Mouse (Mus musculus): ENCODE measurements around the gene Rab40c. TPM values are rescaled to one million over a fixed set of nuclear protein-coding genes. Genes with fewer than 3 reads are reported as not detected.

Rab40c gene
- polyA plus RNA-seq (2014; fragmentation: Nextera tagmentation; extraction: Ambion mirVana) = 29.4 and 46.9 TPM in 2 replicates

- Histone ChIP-seq H3K27me3 (ENCODE audit: control insufficient read depth, insufficient read depth, low read length) (no peaks in the 10 kb centered on the region), H3K4me2 (ENCODE audit: low read length) (peak within 1 kb of the TSS; percentile 94), H3K9ac (replicated peaks; ENCODE audit: low read length) (peak within 1 kb of the TSS; percentile 80), H3K27ac (replicated peaks; ENCODE audit: low read depth, low read length) (peak within 1 kb of the TSS; percentile 87), H3K4me1 (ENCODE audit: control insufficient read depth, insufficient read depth, low read length) (peaks cover 12% of the 10 kb centered on the region), H3K9me3 (ENCODE audit: control insufficient read depth, low read length) (no peaks in the 10 kb centered on the region), H3K4me3 (replicated peaks; ENCODE audit: low read depth, low read length) (peak within 1 kb of the TSS; percentile 96), H3K36me3 (ENCODE audit: control insufficient read depth, insufficient read depth, low read length) (0 out of 2 replicates have a peak, but pooled peaks cover 4% of the 10 kb centered on the region)
- peak; percentile 51 for DNase-seq
- peak; percentile 6; the same call in 1 of the 2 replicates for ATAC-seq (ENCODE audit: low FRiP score, low TSS enrichment)
- WGBS = under 1% methylated on average over 68 of the region's 78 CpGs
These were observed at the start of gene Rab40c for GRCm38 (mm10) chr17:25919144-25919785. Gene Rab40c (minus strand): TSS chr17:25919727.

- Histone ChIP-seq H3K36me3 (ENCODE audit: control insufficient read depth, insufficient read depth, low read length) (peaks cover 29% of the 10 kb centered on the region), H3K4me3 (replicated peaks; ENCODE audit: low read depth, low read length) (no peak overlapping the region), H3K27me3 (ENCODE audit: control insufficient read depth, insufficient read depth, low read length) (no peaks in the 10 kb centered on the region), H3K4me1 (ENCODE audit: control insufficient read depth, insufficient read depth, low read length) (no peaks in the 10 kb centered on the region), H3K27ac (replicated peaks; ENCODE audit: low read depth, low read length) (no peak overlapping the region), H3K9me3 (ENCODE audit: control insufficient read depth, low read length) (no peaks in the 10 kb centered on the region), H3K4me2 (ENCODE audit: low read length) (no peak overlapping the region), H3K9ac (replicated peaks; ENCODE audit: low read length) (no peak overlapping the region)
- ATAC-seq (ENCODE audit: low FRiP score, low TSS enrichment) (no peak), DNase-seq (no peak)
- 96% methylated on average over 1 of the region's 1 CpGs for WGBS
These were observed 48.6 kb upstream of the Rab40c start for GRCm38 (mm10) chr17:25968176-25968575.

- Histone ChIP-seq H3K4me1 (ENCODE audit: control insufficient read depth, insufficient read depth, low read length) (no peaks in the 10 kb centered on the region), H3K36me3 (ENCODE audit: control insufficient read depth, insufficient read depth, low read length) (peaks cover 32% of the 10 kb centered on the region), H3K27me3 (ENCODE audit: control insufficient read depth, insufficient read depth, low read length) (no peaks in the 10 kb centered on the region), H3K27ac (replicated peaks; ENCODE audit: low read depth, low read length) (no peak overlapping the region), H3K9me3 (ENCODE audit: control insufficient read depth, low read length) (no peaks in the 10 kb centered on the region), H3K4me3 (replicated peaks; ENCODE audit: low read depth, low read length) (no peak overlapping the region), H3K4me2 (ENCODE audit: low read length) (no peak overlapping the region), H3K9ac (replicated peaks; ENCODE audit: low read length) (no peak overlapping the region)
- DNase-seq = no peak
- ATAC-seq (ENCODE audit: low FRiP score, low TSS enrichment) = no peak
- 83% methylated on average over 3 of the region's 3 CpGs for WGBS
These were observed 48.1 kb upstream of the Rab40c start for GRCm38 (mm10) chr17:25967652-25968051.

GRCm38 (mm10) chr17:25964271-25964670 is 44.7 kb upstream of the Rab40c start:
- no peak overlapping the region for H3K9ac ChIP-seq (replicated peaks; ENCODE audit: low read length)
- 86% methylated on average over 7 of the region's 7 CpGs for WGBS
- no peak overlapping the region for H3K27ac ChIP-seq (replicated peaks; ENCODE audit: low read depth, low read length)
- no peaks in the 10 kb centered on the region for H3K4me1 ChIP-seq (ENCODE audit: control insufficient read depth, insufficient read depth, low read length)
- H3K27me3 ChIP-seq (ENCODE audit: control insufficient read depth, insufficient read depth, low read length) = no peaks in the 10 kb centered on the region
- DNase-seq = no peak
- H3K9me3 ChIP-seq (ENCODE audit: control insufficient read depth, low read length) = no peaks in the 10 kb centered on the region
- ATAC-seq (ENCODE audit: low FRiP score, low TSS enrichment) = no peak
- H3K4me2 ChIP-seq (ENCODE audit: low read length) = no peak overlapping the region
- no peak overlapping the region for H3K4me3 ChIP-seq (replicated peaks; ENCODE audit: low read depth, low read length)
- peaks cover 49% of the 10 kb centered on the region for H3K36me3 ChIP-seq (ENCODE audit: control insufficient read depth, insufficient read depth, low read length)

- no peak overlapping the region for H3K4me3 ChIP-seq (replicated peaks; ENCODE audit: low read depth, low read length)
- peaks cover 62% of the 10 kb centered on the region for H3K36me3 ChIP-seq (ENCODE audit: control insufficient read depth, insufficient read depth, low read length)
- no peak overlapping the region for H3K9ac ChIP-seq (replicated peaks; ENCODE audit: low read length)
- H3K4me2 ChIP-seq (ENCODE audit: low read length) = no peak overlapping the region
- ATAC-seq (ENCODE audit: low FRiP score, low TSS enrichment) (no peak), DNase-seq (no peak)
- no peaks in the 10 kb centered on the region for H3K27me3 ChIP-seq (ENCODE audit: control insufficient read depth, insufficient read depth, low read length)
- H3K27ac ChIP-seq (replicated peaks; ENCODE audit: low read depth, low read length) = no peak overlapping the region
- WGBS = 94% methylated on average over 7 of the region's 7 CpGs
- no peaks in the 10 kb centered on the region for H3K9me3 ChIP-seq (ENCODE audit: control insufficient read depth, low read length)
- no peaks in the 10 kb centered on the region for H3K4me1 ChIP-seq (ENCODE audit: control insufficient read depth, insufficient read depth, low read length)
These were observed 42.9 kb upstream of the Rab40c start for GRCm38 (mm10) chr17:25962413-25962905.

- Histone ChIP-seq H3K4me1 (ENCODE audit: control insufficient read depth, insufficient read depth, low read length) (no peaks in the 10 kb centered on the region), H3K4me2 (ENCODE audit: low read length) (no peak overlapping the region), H3K27me3 (ENCODE audit: control insufficient read depth, insufficient read depth, low read length) (no peaks in the 10 kb centered on the region), H3K36me3 (ENCODE audit: control insufficient read depth, insufficient read depth, low read length) (peaks cover 62% of the 10 kb centered on the region), H3K27ac (replicated peaks; ENCODE audit: low read depth, low read length) (no peak overlapping the region), H3K4me3 (replicated peaks; ENCODE audit: low read depth, low read length) (no peak overlapping the region), H3K9ac (replicated peaks; ENCODE audit: low read length) (no peak overlapping the region), H3K9me3 (ENCODE audit: control insufficient read depth, low read length) (no peaks in the 10 kb centered on the region)
- WGBS = 97% methylated on average over 5 of the region's 5 CpGs
- no peak for DNase-seq
- ATAC-seq (ENCODE audit: low FRiP score, low TSS enrichment) = no peak
These were observed 42.0 kb upstream of the Rab40c start for GRCm38 (mm10) chr17:25961566-25961965.

GRCm38 (mm10) chr17:25959630-25960467 is 40.3 kb upstream of the Rab40c start:
- no peaks in the 10 kb centered on the region for H3K4me1 ChIP-seq (ENCODE audit: control insufficient read depth, insufficient read depth, low read length)
- WGBS = 94% methylated on average over 23 of the region's 23 CpGs
- DNase-seq = no peak
- H3K4me2 ChIP-seq (ENCODE audit: low read length) = no peak overlapping the region
- H3K4me3 ChIP-seq (replicated peaks; ENCODE audit: low read depth, low read length) = no peak overlapping the region
- peaks cover 57% of the 10 kb centered on the region for H3K36me3 ChIP-seq (ENCODE audit: control insufficient read depth, insufficient read depth, low read length)
- no peaks in the 10 kb centered on the region for H3K9me3 ChIP-seq (ENCODE audit: control insufficient read depth, low read length)
- no peak overlapping the region for H3K9ac ChIP-seq (replicated peaks; ENCODE audit: low read length)
- H3K27ac ChIP-seq (replicated peaks; ENCODE audit: low read depth, low read length) = no peak overlapping the region
- no peaks in the 10 kb centered on the region for H3K27me3 ChIP-seq (ENCODE audit: control insufficient read depth, insufficient read depth, low read length)
- ATAC-seq (ENCODE audit: low FRiP score, low TSS enrichment) = no peak

- Histone ChIP-seq H3K36me3 (ENCODE audit: control insufficient read depth, insufficient read depth, low read length) (peaks cover 50% of the 10 kb centered on the region), H3K27me3 (ENCODE audit: control insufficient read depth, insufficient read depth, low read length) (no peaks in the 10 kb centered on the region), H3K9ac (replicated peaks; ENCODE audit: low read length) (no peak overlapping the region), H3K4me1 (ENCODE audit: control insufficient read depth, insufficient read depth, low read length) (no peaks in the 10 kb centered on the region), H3K9me3 (ENCODE audit: control insufficient read depth, low read length) (no peaks in the 10 kb centered on the region), H3K27ac (replicated peaks; ENCODE audit: low read depth, low read length) (no peak overlapping the region), H3K4me2 (ENCODE audit: low read length) (no peak overlapping the region), H3K4me3 (replicated peaks; ENCODE audit: low read depth, low read length) (no peak overlapping the region)
- no peak for ATAC-seq (ENCODE audit: low FRiP score, low TSS enrichment)
- no peak for DNase-seq
- 97% methylated on average over 11 of the region's 11 CpGs for WGBS
These were observed 39.4 kb upstream of the Rab40c start for GRCm38 (mm10) chr17:25958771-25959494.

All from midbrain, embryonic 14.5 days (tissue).